Mouse (Mus musculus): ENCODE results near the gene Lemd1. TPM values are rescaled to one million over a fixed set of nuclear protein-coding genes. Genes with fewer than 3 reads are reported as not detected.

Lemd1 gene
- polyA plus RNA-seq (2016; fragmentation: Nextera tagmentation; extraction: Ambion mirVana) = 1.9 and 2.0 TPM in 2 replicates

DNA sequence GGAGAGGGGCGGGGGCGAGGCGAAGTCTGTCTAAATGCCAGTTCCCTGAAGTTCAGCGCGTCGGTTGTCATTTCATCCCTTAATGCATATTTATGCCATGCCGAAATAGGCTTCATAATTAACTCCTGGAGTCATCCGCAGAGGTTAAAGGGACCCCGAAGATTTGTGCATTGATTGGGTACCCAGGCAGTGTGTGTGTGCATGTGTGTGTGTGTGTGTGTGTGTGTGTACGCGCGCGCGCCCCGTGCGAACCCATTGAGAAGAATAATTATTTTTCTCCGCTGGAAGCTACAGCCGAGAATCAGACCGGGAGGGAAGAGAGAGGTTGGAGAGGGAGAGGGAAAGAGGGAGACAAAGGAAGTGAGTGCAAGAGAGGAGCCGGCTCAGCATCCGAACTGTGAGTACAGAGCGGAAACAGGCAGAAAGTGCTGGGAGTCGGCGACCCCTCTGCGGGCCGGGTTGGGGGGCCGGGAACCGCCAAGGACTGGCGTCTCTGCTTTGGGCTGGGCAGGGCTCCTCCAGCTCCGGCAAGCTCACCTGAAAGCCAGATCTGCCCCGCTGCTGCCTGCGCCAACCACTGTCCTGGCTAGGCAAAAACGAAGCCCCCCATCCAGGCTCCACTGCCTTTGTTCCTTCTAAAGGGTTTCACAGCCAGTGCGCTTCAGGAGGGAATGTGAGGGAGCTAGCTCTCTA is at the start of gene Lemd1, which contains the start of gene AC124108.1:
Lemd1 (plus strand) TSS at position 339 of the 693 bp plus-strand sequence.
AC124108.1 (plus strand) TSS at position 365 of the 693 bp plus-strand sequence.
- DNase-seq (ENCODE audit: low spot score) = peak; percentile 55
- peaks cover 80% of the 10 kb centered on the region for H3K4me1 ChIP-seq
- H3K27me3 ChIP-seq (replicated peaks; ENCODE audit: low read depth, poor library complexity, severe bottlenecking) = peaks cover 96% of the 10 kb centered on the region
- H3K9me3 ChIP-seq = no peaks in the 10 kb centered on the region
- under 1% methylated on average over 34 of the region's 34 CpGs for WGBS
- H3K27ac ChIP-seq (replicated peaks) = peak within 1 kb of the TSS; percentile 96
- peak within 1 kb of the TSS; percentile 72 for H3K4me3 ChIP-seq
- H3K36me3 ChIP-seq (replicated peaks) = no peaks in the 10 kb centered on the region

DNA sequence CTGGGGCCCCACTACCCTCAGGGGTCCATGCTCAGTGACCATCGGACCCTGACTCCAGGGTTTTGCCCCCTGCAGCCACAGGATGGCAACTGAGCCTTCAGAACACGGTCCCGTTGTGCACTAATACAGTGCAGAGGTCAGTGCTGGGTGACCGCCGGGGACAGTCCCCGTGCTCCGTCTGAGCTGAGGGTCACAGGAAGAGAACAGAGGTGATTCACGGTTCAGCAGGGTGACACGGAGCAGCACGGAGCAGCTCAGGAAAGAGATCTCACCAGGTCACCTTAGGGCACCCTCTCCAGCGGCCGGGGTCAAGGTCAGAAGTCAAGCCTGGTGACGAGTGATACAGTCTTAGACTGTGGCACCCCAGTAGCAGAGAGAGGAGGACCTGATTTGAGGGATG is 49.5 kb upstream of the Lemd1 start:
- Histone ChIP-seq H3K4me1 (peaks cover 69% of the 10 kb centered on the region), H3K4me3 (no peak overlapping the region), H3K36me3 (replicated peaks) (no peaks in the 10 kb centered on the region), H3K27me3 (replicated peaks; ENCODE audit: low read depth, poor library complexity, severe bottlenecking) (peaks cover 57% of the 10 kb centered on the region), H3K9me3 (no peaks in the 10 kb centered on the region), H3K27ac (replicated peaks) (no peak overlapping the region)
- 32% methylated on average over 13 of the region's 13 CpGs for WGBS
- DNase-seq (ENCODE audit: low spot score) = no peak

DNA sequence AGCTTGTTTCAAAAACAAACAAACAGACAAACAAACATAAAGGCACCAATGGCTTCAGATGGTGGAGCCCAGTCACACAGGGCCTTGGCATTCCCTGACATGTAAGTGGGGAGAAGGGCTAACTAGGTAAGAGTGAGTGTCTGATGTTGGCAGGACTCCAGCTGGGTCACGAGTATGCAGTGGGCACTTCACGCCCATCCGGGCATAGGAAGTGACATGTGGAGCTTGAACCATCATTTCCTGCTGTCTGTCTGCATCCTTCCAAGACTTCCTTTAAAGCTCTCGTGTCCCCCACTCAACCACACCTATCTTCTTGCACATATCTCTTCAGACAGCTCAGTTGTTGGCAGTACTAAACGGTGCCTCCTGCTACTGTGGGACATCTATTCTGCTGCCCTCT is 48.2 kb upstream of the Lemd1 start:
- no peak for DNase-seq (ENCODE audit: low spot score)
- Histone ChIP-seq H3K27ac (replicated peaks) (no peak overlapping the region), H3K27me3 (replicated peaks; ENCODE audit: low read depth, poor library complexity, severe bottlenecking) (peaks cover 43% of the 10 kb centered on the region), H3K36me3 (replicated peaks) (no peaks in the 10 kb centered on the region), H3K4me1 (peaks cover 57% of the 10 kb centered on the region), H3K4me3 (no peak overlapping the region), H3K9me3 (no peaks in the 10 kb centered on the region)
- 83% methylated on average over 5 of the region's 5 CpGs for WGBS

DNA sequence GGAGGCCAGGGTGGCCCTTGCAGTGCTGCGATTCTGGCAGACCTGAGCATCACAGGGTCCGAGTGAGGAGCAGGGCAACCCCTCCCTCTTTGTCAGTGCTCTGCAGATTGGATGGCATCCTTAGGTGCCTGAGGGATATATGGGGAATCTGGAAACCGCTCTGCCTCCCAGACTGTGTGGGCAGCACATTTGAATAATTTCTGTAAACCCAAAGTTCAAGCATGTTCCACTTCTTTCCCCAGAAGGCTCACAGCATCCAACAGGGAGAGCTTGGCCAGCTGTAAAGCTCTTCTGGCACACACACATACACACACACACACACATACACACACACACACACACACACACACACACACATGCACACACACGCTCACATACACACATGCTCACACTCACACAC is 47.5 kb upstream of the Lemd1 start:
- Histone ChIP-seq H3K4me3 (no peak overlapping the region), H3K9me3 (no peaks in the 10 kb centered on the region), H3K27me3 (replicated peaks; ENCODE audit: low read depth, poor library complexity, severe bottlenecking) (peaks cover 37% of the 10 kb centered on the region), H3K4me1 (peaks cover 51% of the 10 kb centered on the region), H3K27ac (replicated peaks) (no peak overlapping the region), H3K36me3 (replicated peaks) (no peaks in the 10 kb centered on the region)
- DNase-seq (ENCODE audit: low spot score) = no peak
- 68% methylated on average over 4 of the region's 4 CpGs for WGBS

DNA sequence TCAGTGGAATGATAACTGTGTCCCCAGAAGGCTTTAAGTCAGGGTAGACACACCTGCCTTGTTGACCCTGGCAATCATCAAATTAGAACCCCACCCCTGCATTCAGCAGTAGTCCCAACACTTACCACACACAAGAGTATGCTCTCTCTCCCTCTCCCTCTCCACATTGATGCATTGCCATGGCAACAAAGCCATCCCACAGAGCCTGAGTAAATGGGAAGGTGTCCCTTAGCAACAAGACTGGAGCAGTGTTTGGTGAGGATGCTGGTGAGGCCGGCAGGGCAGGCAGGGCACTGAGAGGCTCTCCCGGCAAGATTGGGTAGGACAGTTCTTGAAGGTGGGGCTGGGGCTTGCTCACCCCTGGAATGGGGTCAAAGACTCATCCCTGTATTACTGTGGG is 47.0 kb upstream of the Lemd1 start:
- 35% methylated on average over 2 of the region's 2 CpGs for WGBS
- H3K27me3 ChIP-seq (replicated peaks; ENCODE audit: low read depth, poor library complexity, severe bottlenecking) = peaks cover 32% of the 10 kb centered on the region
- H3K36me3 ChIP-seq (replicated peaks) = no peaks in the 10 kb centered on the region
- no peak overlapping the region for H3K4me3 ChIP-seq
- peaks cover 46% of the 10 kb centered on the region for H3K4me1 ChIP-seq
- no peak overlapping the region for H3K27ac ChIP-seq (replicated peaks)
- peak; percentile 50 for DNase-seq (ENCODE audit: low spot score)
- no peaks in the 10 kb centered on the region for H3K9me3 ChIP-seq

DNA sequence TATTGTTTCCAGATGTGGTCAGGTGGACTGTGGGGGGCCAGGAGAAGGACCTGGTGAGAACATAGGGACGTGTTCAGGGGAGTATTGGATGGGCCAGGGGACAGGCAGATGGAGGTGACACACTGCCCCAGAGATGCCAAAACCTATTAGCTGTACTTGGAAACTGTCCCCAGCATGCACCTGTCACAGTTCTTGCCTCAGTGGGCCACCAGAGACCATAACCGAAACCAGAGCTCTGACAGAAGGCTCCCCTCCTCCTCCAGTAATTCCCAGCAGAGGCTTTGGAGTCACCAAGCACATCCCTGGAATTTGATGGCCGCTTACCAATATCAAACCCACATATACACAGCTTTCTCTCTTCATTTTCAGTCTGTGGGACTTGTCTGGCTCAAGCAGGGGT is 46.4 kb upstream of the Lemd1 start:
- H3K36me3 ChIP-seq (replicated peaks) = no peaks in the 10 kb centered on the region
- DNase-seq (ENCODE audit: low spot score) = no peak
- no peaks in the 10 kb centered on the region for H3K9me3 ChIP-seq
- no peak overlapping the region for H3K27ac ChIP-seq (replicated peaks)
- 80% methylated on average over 3 of the region's 3 CpGs for WGBS
- H3K4me1 ChIP-seq = peaks cover 40% of the 10 kb centered on the region
- H3K4me3 ChIP-seq = no peak overlapping the region
- peaks cover 26% of the 10 kb centered on the region for H3K27me3 ChIP-seq (replicated peaks; ENCODE audit: low read depth, poor library complexity, severe bottlenecking)

DNA sequence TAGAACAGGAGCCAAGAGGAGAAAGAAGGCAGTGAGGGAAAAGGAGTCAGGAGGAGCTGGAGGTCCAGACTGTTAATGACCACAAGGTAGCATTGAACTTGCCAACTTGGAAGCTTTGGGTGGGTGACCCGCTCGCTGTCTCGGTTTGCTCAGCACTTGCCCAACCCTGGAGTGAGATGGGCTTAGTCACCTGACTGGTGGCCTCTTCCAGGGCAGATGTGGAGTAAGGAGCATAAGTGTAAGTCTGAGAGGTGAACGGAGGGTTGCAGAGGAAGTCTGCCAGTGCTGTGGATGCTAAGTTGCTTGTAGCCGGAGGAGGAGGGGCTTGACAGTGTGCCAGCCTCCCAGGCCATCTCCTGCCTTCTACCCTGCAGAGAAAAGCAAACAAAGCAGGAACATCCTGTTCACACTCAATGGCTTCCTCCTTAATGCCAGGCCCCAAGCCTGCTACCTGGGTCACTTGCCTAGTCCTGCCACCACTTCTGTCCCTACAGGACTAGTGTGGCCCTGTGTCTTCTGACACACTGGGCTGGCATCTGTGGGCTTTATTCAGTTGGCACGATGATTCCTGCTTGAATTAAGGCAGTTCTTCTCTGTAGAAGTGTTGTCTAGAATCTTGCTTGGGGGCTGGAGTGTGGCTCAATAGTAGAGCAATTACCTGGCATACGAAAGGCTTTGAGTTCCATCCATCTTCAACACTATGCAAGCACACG is 45.1 kb upstream of the Lemd1 start:
- Histone ChIP-seq H3K9me3 (no peaks in the 10 kb centered on the region), H3K36me3 (replicated peaks) (no peaks in the 10 kb centered on the region), H3K4me3 (no peak overlapping the region), H3K27me3 (replicated peaks; ENCODE audit: low read depth, poor library complexity, severe bottlenecking) (peaks cover 16% of the 10 kb centered on the region), H3K27ac (replicated peaks) (no peak overlapping the region), H3K4me1 (peaks cover 33% of the 10 kb centered on the region)
- DNase-seq (ENCODE audit: low spot score) = no peak
- WGBS = 87% methylated on average over 8 of the region's 8 CpGs

DNA sequence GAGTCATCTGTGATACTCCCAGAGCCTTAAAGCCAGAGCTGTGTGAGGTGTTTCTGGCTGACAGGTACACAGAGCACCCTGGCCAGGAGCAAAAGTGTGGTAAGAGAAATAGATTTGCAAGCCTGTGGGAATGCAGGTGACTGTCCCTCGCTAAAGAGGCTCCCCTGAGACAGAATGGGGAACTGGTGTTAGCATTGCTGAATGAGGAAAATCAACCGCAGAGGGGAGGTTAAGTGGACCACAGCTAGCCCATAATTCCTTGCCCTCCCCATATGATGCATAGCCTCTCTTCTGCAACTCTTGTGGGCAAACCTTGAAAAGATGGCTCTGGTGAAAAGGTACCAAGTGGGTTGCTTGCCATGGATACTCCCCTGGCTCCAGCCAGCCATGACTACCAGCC is 41.8 kb upstream of the Lemd1 start:
- H3K36me3 ChIP-seq (replicated peaks) = no peaks in the 10 kb centered on the region
- no peak overlapping the region for H3K4me3 ChIP-seq
- H3K4me1 ChIP-seq = peaks cover 27% of the 10 kb centered on the region
- no peaks in the 10 kb centered on the region for H3K9me3 ChIP-seq
- 68% methylated on average over 2 of the region's 2 CpGs for WGBS
- H3K27ac ChIP-seq (replicated peaks) = no peak overlapping the region
- DNase-seq (ENCODE audit: low spot score) = no peak
- peaks cover 22% of the 10 kb centered on the region for H3K27me3 ChIP-seq (replicated peaks; ENCODE audit: low read depth, poor library complexity, severe bottlenecking)

DNA sequence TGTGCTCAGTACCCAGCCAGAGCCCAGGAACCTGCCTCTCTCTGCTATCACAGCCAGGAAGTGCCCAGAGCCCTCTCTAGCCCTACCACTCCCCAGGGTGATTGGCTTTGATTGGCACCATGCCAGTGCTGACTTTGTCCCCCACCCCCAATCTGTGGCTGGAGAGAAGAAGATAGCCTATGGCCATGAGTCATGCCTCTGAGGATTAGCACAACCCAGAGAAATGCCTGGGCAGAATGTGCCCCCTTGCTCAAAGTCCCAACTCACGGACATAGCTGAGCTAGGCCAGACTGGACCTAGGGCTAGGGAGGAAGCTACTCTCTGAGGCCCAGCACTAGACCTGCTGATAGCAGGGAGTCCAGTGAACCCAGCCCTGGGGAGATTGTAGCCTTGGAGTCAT is 41.1 kb upstream of the Lemd1 start:
- 43% methylated on average over 1 of the region's 1 CpGs for WGBS

DNA sequence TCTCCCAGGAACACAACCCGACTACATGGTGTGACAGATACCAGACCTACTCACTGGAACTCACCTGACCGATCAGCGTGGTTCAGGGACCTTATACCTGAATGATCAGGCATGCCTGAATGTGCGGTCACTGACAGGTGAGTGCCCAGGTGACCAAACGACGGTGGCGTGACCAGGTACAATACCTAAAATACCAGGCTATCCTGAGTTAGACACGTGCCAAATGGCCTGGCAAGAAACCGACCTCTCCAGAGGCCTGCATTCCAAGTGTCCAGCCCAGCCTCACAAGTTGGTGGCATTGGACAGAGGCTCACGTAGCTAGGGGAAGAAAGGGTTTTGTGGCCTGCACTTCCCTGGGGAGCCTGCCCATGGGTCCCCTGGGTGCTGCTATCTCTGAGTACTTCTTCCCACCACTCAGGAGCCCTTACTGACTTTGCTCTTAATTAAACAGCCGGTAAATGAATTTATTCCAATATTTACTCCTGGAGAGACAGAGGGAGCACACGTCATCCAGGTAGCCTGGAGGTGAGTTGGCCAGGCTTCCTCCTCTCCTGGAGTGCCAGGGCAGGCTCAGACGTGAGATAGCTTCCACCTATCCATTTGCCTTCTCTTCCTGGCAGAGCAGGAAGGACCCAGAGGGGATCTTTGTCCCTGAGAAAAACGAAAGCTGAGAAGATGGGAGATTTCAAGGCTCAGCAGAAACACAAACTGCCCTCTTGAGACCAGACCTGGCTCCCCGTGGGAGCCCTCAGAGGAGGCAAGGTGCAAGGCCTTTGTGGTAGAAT is 40.2 kb upstream of the Lemd1 start:
- Histone ChIP-seq H3K4me1 (peaks cover 26% of the 10 kb centered on the region), H3K4me3 (no peak overlapping the region), H3K9me3 (no peaks in the 10 kb centered on the region), H3K36me3 (replicated peaks) (no peaks in the 10 kb centered on the region), H3K27ac (replicated peaks) (no peak overlapping the region), H3K27me3 (replicated peaks; ENCODE audit: low read depth, poor library complexity, severe bottlenecking) (peaks cover 22% of the 10 kb centered on the region)
- no peak for DNase-seq (ENCODE audit: low spot score)
- 70% methylated on average over 15 of the region's 15 CpGs for WGBS

More for the DNA sequence above, 41.1 kb upstream of the Lemd1 start:
- DNase-seq (ENCODE audit: low spot score) = no peak
- Histone ChIP-seq H3K4me1 (peaks cover 26% of the 10 kb centered on the region), H3K36me3 (replicated peaks) (no peaks in the 10 kb centered on the region), H3K9me3 (no peaks in the 10 kb centered on the region), H3K27me3 (replicated peaks; ENCODE audit: low read depth, poor library complexity, severe bottlenecking) (peaks cover 22% of the 10 kb centered on the region), H3K4me3 (no peak overlapping the region), H3K27ac (replicated peaks) (no peak overlapping the region; the same call in 1 of the 2 replicates)

DNA sequence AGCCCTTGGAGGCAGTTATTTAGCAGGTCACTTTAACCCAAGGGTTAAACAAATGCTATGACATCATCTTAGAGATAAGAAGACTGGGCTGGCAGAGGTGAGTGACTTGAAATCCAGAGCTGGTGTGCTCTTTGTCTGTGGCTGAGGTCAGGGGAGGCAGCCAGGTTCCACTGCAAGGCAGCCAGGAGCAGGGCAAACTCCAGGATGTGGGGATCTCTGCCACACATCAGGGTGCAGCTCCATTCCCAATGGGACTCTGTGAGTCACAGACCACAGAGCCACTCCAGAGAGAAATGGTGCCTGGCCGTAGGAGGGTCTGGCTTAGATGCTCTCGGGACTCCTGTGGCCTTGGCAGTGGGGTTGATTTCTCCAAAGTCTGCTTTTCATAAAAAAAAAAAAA is 39.3 kb upstream of the Lemd1 start:
- WGBS = 64% methylated on average over 2 of the region's 2 CpGs

DNA sequence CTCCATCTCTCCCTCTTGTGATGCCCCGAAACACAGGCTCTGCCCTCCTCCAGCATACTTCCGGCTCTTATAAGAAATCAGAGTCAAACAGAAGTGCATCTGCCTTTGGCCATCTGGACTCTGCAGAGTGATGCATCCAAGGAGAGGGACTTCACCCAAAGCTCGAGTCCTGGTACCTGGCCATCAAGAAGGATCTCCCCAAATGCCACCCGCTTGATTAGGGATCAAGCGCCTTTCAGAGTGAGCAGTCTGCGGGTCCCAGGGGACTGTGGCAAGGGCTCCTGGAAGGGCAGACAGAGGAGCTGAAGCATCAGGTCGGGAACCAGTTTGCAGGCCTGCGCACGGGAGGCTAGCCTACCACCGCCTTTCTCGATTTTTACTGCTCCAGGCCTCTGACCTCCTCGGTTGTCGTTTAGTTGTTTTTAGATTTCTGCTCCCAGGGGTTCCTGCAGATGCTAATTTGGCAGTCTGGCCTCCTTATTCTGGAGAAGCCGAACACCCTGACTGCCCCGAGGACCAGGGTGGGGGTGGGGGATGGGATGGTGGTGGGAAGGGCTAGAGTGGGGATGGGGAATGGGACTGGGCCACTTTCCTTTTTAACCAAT is 38.0 kb upstream of the Lemd1 start:
- peaks cover 28% of the 10 kb centered on the region for H3K27me3 ChIP-seq (replicated peaks; ENCODE audit: low read depth, poor library complexity, severe bottlenecking)
- 21% methylated on average over 15 of the region's 15 CpGs for WGBS
- H3K4me1 ChIP-seq = peaks cover 37% of the 10 kb centered on the region
- H3K27ac ChIP-seq (replicated peaks) = no peak overlapping the region; the same call in 1 of the 2 replicates
- H3K36me3 ChIP-seq (replicated peaks) = no peaks in the 10 kb centered on the region
- DNase-seq (ENCODE audit: low spot score) = no peak
- H3K4me3 ChIP-seq = no peak overlapping the region
- H3K9me3 ChIP-seq = no peaks in the 10 kb centered on the region

More for the DNA sequence above, 39.3 kb upstream of the Lemd1 start:
- H3K27ac ChIP-seq (replicated peaks) = peak overlapping the region; percentile 30; the same call in 1 of the 2 replicates
- no peaks in the 10 kb centered on the region for H3K9me3 ChIP-seq
- H3K27me3 ChIP-seq (replicated peaks; ENCODE audit: low read depth, poor library complexity, severe bottlenecking) = peaks cover 22% of the 10 kb centered on the region
- no peak for DNase-seq (ENCODE audit: low spot score)
- H3K36me3 ChIP-seq (replicated peaks) = no peaks in the 10 kb centered on the region
- H3K4me1 ChIP-seq = peaks cover 26% of the 10 kb centered on the region
- H3K4me3 ChIP-seq = no peak overlapping the region
